In genomic region chr4:152833411-152834310, GRCm38 (mm10) we compare ENCODE assay signal across 9 mouse cellular contexts.
DNase-seq lines count a peak whose midpoint lies in the region; ATAC-seq and TF ChIP-seq lines count a peak whose summit lies in the region.
"Had no signal": no experiment of that assay in that cellular context is flagged by ENCODE, and none has a peak within 500 bp of the region (broad histone marks: within the 10 kb centered on the region; RNA-seq: fewer than 3 reads in every experiment).

No protein-coding gene starts in this region.

- H3K4me3 ChIP-seq in kidney, embryonic 14.5 days (ENCODE audit: low read length), result no peak overlapping the region
- H3K4me3 ChIP-seq in cerebellum, adult 2 months (replicated peaks; ENCODE audit: insufficient read depth, low read depth, low read length), result no peak overlapping the region
- no peak overlapping the region for H3K4me3 ChIP-seq in forebrain, embryonic 14.5 days (ENCODE audit: low read depth, low read length)
- H3K4me3 ChIP-seq in midbrain, embryonic 16.5 days (ENCODE audit: low read depth, low read length), result no peak overlapping the region

- H3K9ac ChIP-seq in kidney, embryonic 14.5 days (ENCODE audit: low read depth, low read length), result no peak overlapping the region
- peak overlapping the region; percentile 26; the same call in 1 of the 2 replicates for H3K9ac ChIP-seq in forebrain, embryonic 14.5 days (ENCODE audit: low read length)
- H3K9ac ChIP-seq in midbrain, embryonic 16.5 days (ENCODE audit: low read depth, low read length), result 0 out of 2 replicates have a peak overlapping the region, but pooled peaks have one; percentile 37

- H3K9me3 ChIP-seq in kidney, embryonic 14.5 days (ENCODE audit: control insufficient read depth, low read length), result no peaks in the 10 kb centered on the region
- peaks cover 4% of the 10 kb centered on the region; the same call in 1 of the 2 replicates for H3K9me3 ChIP-seq in forebrain, embryonic 14.5 days (replicated peaks; ENCODE audit: control insufficient read depth, low read length)
- no peaks in the 10 kb centered on the region; the same call in none of the 2 replicates for H3K9me3 ChIP-seq in midbrain, embryonic 16.5 days (replicated peaks; ENCODE audit: control insufficient read depth, low read length, poor library complexity, severe bottlenecking)

- no peak for DNase-seq in kidney, adult 11 months
- DNase-seq in cerebellum, adult 2 months, result peak; percentile 30 to 44
- peak; percentile 87 for DNase-seq in forebrain, embryonic 14.5 days (ENCODE audit: low spot score)
- no peak for DNase-seq in gastrocnemius, postnatal 36 days
- DNase-seq in frontal cortex, postnatal 10 days (ENCODE audit: low spot score in 2 of 2), result no peak
- DNase-seq in kidney, adult 18-20 months, result no peak

- intact Hi-C loops in gastrocnemius, postnatal 36 days (cut with DNase I), result no loop called here

- no peaks in the 10 kb centered on the region for H3K36me3 ChIP-seq in kidney, embryonic 14.5 days (ENCODE audit: control insufficient read depth, insufficient read depth, low read length)
- no peaks in the 10 kb centered on the region for H3K36me3 ChIP-seq in forebrain, embryonic 14.5 days (ENCODE audit: control insufficient read depth, insufficient read depth, low read length)
- no peaks in the 10 kb centered on the region for H3K36me3 ChIP-seq in midbrain, embryonic 16.5 days (ENCODE audit: control insufficient read depth, insufficient read depth, low read length)

- no peak overlapping the region for H3K27ac ChIP-seq in kidney, embryonic 14.5 days (ENCODE audit: low read depth, low read length)
- H3K27ac ChIP-seq in cerebellum, adult 2 months (ENCODE audit: insufficient read depth, low read length), result no peak overlapping the region
- H3K27ac ChIP-seq in forebrain, embryonic 14.5 days (ENCODE audit: low read depth, low read length), result peak overlapping the region; percentile 83
- peak overlapping the region; percentile 81 for H3K27ac ChIP-seq in midbrain, embryonic 16.5 days (ENCODE audit: low read length)

- H3K4me1 ChIP-seq in kidney, embryonic 14.5 days (ENCODE audit: control insufficient read depth, insufficient read depth, low read length), result 0 out of 2 replicates have a peak, but pooled peaks cover 7% of the 10 kb centered on the region
- peaks cover 14% of the 10 kb centered on the region for H3K4me1 ChIP-seq in cerebellum, adult 2 months (ENCODE audit: control insufficient read depth, insufficient read depth, low read length)
- peaks cover 30% of the 10 kb centered on the region for H3K4me1 ChIP-seq in forebrain, embryonic 14.5 days (ENCODE audit: control insufficient read depth, insufficient read depth, low read length)
- peaks cover 31% of the 10 kb centered on the region for H3K4me1 ChIP-seq in midbrain, embryonic 16.5 days (ENCODE audit: control insufficient read depth, insufficient read depth, low read length)

- no peak for TF ChIP-seq CTCF in cerebellum, adult 2 months (IDR thresholded peaks at IDR 0.05; ENCODE audit: borderline replicate concordance, insufficient read depth, low read depth, low read length)

- WGBS in kidney, embryonic 14.5 days, result 15% methylated on average over 23 of the region's 23 CpGs
- 65% methylated on average over 23 of the region's 23 CpGs for WGBS in cerebellum, adult 2 months
- 6% methylated on average over 23 of the region's 23 CpGs for WGBS in forebrain, embryonic 14.5 days
- WGBS in midbrain, embryonic 16.5 days, result 7% methylated on average over 23 of the region's 23 CpGs

- H3K27me3 ChIP-seq in kidney, embryonic 14.5 days (ENCODE audit: control insufficient read depth, insufficient read depth, low read length), result no peaks in the 10 kb centered on the region; the same call in 1 of the 2 replicates
- H3K27me3 ChIP-seq in cerebellum, adult 2 months (ENCODE audit: control insufficient read depth, insufficient read depth, low read length), result no peaks in the 10 kb centered on the region
- H3K27me3 ChIP-seq in forebrain, embryonic 14.5 days (replicated peaks; ENCODE audit: control insufficient read depth, insufficient read depth, low read length), result no peaks in the 10 kb centered on the region
- no peaks in the 10 kb centered on the region for H3K27me3 ChIP-seq in midbrain, embryonic 16.5 days (ENCODE audit: control insufficient read depth, insufficient read depth, low read depth, low read length)

- 0 out of 2 replicates have a peak, but pooled peaks have one; percentile 20 for ATAC-seq in kidney, embryonic 14.5 days (ENCODE audit: low FRiP score, low TSS enrichment)
- ATAC-seq in forebrain, embryonic 14.5 days, result peak; percentile 75
- ATAC-seq in midbrain, embryonic 16.5 days, result peak; percentile 75; the same call in 1 of the 2 replicates
- ATAC-seq: inflammation-experienced regulatory T-cells, adult 6 months had no signal

- no peak overlapping the region for H3K4me2 ChIP-seq in kidney, embryonic 14.5 days (replicated peaks; ENCODE audit: low read depth, low read length)
- H3K4me2 ChIP-seq in forebrain, embryonic 14.5 days (ENCODE audit: low read length), result peak overlapping the region; percentile 26
- H3K4me2 ChIP-seq in midbrain, embryonic 16.5 days (ENCODE audit: low read length), result peak overlapping the region; percentile 13; the same call in 1 of the 2 replicates

- TF ChIP-seq POLR2A in cerebellum, adult 2 months (IDR thresholded peaks at IDR 0.05; ENCODE audit: borderline replicate concordance, insufficient read depth, low read length), result no peak

Comparison
In these comparisons a context has a peak if more than half of its experiments do, and no peak if none do; other contexts are left out.
1. ATAC-seq: peak in every context shown above with its lines; median percentile 75 in forebrain, embryonic 14.5 days; 75 in midbrain, embryonic 16.5 days; 20 in kidney, embryonic 14.5 days.
2. H3K27ac ChIP-seq: peak in forebrain, embryonic 14.5 days (single experiment) and midbrain, embryonic 16.5 days (single experiment); none in kidney, embryonic 14.5 days (single experiment) and cerebellum, adult 2 months (single experiment).
3. DNase-seq: peak in cerebellum, adult 2 months (2 of 2) and forebrain, embryonic 14.5 days (single experiment); none in kidney, adult 11 months (single experiment), gastrocnemius, postnatal 36 days (0 of 2), frontal cortex, postnatal 10 days (0 of 2) and kidney, adult 18-20 months (single experiment).